Mouse (Mus musculus) skeletal muscle tissue, adult 2 months (tissue): ENCODE results near the gene Lgals7.

Source experiments
- DNase-seq: peaks from one replicate; pipeline ENCODE4 v3.0.0-alpha.2; 2012; ENCODE audit warnings: low read depth, low spot score

Gene Lgals7

GRCm38 (mm10) chr7:28829821-28830220 is 33.8 kb upstream of the Lgals7 start:
- no peak for DNase-seq

GRCm38 (mm10) chr7:28830981-28831380 is 32.7 kb upstream of the Lgals7 start:
- no peak for DNase-seq

DNA sequence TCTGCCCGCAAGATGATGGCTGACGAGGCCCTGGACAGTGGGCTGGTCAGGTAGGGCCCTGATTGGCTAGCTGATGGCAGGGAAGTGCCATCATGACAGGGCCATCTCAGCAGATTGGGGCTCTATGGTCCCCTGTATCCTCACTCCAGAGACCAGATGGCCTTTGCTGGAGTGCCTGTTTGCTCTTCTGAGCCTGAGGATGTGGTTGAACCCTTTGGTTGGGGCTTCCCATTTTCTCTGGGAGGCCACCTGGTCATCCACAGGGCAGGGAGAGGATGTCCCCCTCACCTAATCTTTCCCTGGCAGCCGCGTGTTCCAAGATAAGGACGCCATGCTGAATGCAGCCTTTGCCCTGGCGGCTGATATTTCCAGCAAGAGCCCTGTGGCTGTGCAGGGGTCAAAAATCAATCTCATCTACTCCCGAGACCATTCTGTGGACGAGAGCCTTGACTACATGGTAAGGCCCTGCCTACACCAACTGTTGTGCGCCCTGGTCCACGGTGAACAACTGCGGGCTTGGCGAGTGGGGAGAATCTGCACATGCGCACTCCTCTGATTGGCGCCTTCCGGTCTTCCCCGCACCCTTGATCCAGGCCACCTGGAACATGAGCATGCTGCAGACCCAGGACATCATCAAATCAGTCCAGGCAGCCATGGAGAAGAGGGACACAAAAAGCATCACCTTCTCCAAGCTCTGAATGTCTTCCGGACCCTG is 32.1 kb upstream of the Lgals7 start:
- DNase-seq: no peak

- DNase-seq: no peak
Measured at GRCm38 (mm10) chr7:28832137-28832536, 31.5 kb upstream of the Lgals7 start.

DNA sequence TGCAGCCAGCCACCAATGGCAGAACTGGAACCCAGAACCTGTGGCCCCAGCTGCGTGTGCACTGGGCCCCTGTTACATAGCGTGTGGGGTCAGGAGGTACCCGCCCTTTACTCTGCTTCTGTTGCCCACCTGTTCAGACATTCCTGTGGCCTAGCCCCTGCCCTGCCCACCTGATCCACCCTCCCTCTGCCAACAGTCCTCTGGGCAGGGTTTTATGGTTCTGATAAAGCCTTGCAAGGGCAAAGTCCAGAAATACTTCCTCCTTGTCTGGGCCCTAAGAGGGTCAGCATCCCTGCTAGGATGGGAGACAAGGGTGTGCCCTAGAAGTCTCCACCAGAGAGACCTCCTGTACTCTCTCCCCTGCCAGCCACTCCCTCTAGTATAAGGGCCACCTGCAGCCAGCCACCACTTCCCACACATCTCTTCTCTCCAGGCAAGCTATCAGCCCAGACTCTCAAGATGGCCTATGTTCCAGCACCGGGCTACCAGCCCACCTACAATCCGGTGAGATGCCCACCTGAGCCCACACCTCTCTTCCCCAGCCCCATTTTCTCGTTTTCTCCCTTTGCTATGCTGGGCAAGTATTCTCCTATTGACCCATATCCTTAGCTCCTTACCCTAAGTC is 29.8 kb upstream of the Lgals7 start, which contains the start of gene Lgals4:
Lgals4 (plus strand) TSS at position 132 of the 625 bp plus-strand sequence.
- DNase-seq: no peak

DNA sequence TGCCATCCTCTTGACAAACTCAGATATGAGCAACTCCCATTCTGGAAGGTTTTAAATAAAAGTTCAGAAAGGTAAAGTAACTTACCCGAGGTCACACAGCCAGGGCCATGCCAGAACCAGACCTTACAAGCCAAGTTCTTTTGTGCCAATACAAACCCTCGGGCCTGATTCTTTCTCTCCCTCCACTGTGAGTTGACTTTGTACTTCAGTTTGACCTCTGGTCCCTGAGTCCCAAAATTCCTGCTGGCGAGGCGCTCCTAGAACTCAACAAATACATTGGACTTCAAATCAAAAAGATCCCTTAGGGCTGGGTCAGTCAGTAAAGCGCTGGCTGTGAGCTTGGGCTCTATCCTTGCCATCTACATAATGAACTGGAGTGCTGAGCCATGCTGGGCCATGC is 26.7 kb upstream of the Lgals7 start:
- DNase-seq: no peak

- no peak for DNase-seq
Measured at GRCm38 (mm10) chr7:28838331-28838730, 25.3 kb upstream of the Lgals7 start.

DNA sequence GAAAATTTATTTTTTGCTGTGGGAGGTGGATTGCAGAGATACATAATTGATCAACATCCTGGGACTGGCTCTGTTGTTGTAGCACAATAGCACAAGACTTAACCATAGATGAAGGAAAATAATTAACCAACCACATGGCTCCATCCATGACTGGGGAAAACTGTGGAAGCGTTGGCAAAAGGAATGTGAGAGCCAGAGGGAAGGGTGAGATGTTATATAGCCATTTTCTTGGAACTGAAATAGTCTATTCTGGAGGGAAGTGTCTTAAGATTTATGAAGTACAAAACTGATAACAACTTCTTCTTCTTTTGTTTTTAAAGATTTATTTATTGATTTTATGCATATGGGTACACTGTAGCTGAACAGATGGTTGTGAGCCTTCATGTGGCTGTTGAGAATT is 16.4 kb upstream of the Lgals7 start:
- DNase-seq: no peak

DNA sequence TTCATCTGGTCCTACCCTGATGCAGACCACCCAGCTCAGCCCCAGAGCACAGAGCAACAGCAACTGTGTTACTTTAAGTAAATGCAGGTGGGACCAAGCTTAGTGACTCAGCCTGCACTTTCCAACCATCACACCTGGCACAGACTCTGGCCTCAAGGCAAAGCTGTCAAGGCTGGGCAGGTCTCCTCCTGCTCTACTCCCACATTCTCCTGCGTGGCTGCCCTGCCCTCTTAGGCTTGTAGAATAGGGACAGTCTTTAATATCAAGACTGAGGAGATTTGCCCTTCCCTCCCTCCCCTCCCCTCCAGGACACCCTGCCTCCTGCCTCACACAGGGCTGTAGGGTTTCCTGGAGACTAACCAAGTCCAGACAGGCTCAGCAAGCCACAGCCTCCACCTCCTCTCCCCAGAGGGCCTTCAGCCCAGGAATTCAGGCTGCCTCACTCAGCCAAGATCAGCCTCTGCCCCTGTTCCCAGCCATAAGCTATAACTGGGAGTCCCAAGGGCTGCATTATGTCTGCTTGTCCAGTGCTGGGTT is 13.9 kb upstream of the Lgals7 start:
- DNase-seq: no peak

GRCm38 (mm10) chr7:28850642-28851041 is 13.0 kb upstream of the Lgals7 start:
- no peak for DNase-seq

GRCm38 (mm10) chr7:28859953-28860352 is 3.7 kb upstream of the Lgals7 start:
- DNase-seq: no peak

DNA sequence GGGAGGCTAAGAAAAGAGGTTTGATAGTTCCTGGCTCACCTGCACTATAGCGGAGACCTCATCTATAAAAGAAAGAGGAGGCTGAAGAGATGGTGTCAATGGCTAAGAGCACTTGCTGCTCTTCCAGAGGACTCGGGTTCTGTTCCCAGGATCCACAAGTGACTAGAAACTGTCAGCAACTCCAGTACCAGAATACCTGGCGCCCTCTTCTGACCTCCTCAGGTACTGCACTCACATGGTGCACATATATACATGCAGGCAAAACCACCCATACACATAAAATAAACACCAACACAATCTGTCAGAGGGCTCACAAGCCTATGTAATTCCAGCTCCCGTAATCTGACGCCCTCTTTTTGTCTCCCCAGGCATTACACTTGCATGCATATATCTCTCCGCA is 2.8 kb upstream of the Lgals7 start:
- no peak for DNase-seq

DNA sequence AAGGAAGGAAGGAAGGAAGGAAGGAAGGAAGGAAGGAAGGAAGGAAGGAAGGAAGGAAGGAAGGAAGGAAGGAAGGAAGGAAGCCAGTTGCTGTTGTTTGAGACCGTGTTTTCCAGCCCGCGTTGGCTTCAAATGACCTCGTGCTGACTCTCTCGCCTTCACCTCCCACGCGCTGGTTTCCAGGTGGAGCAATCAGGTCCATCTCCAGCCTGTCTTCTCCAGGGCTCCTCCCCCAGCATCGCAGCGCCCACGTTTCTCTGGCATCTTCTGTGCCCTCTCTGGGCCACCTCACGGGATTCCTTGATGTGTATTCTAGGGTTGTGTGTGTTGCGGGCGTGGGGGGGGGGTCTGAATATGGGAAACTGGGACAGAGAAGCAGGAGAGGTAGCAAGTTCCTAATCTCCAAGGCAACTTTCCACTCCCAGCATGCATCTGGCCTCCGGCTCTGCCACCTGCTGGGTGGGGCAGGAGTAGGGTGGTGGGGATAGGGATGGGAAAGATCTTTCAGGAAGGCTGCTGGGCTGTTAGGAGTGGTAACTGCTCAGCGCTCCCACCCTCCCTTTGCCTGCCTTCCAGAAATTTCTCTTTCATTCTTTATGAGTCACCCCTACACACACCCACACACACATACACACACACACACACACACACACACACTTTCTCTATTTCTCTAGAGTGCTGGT is 695 bp upstream of the Lgals7 start:
- no peak for DNase-seq

- DNase-seq: no peak
Measured at GRCm38 (mm10) chr7:28864288-28864750, 666 bp downstream of the Lgals7 start.

- peak; percentile 66 for DNase-seq
Measured at GRCm38 (mm10) chr7:28865481-28866300, 2.0 kb downstream of the Lgals7 start.

GRCm38 (mm10) chr7:28866769-28867507 is 3.3 kb downstream of the Lgals7 start:
- DNase-seq: no peak

- DNase-seq: peak; percentile 83
Measured at GRCm38 (mm10) chr7:28867508-28868340, 4.1 kb downstream of the Lgals7 start.

DNA sequence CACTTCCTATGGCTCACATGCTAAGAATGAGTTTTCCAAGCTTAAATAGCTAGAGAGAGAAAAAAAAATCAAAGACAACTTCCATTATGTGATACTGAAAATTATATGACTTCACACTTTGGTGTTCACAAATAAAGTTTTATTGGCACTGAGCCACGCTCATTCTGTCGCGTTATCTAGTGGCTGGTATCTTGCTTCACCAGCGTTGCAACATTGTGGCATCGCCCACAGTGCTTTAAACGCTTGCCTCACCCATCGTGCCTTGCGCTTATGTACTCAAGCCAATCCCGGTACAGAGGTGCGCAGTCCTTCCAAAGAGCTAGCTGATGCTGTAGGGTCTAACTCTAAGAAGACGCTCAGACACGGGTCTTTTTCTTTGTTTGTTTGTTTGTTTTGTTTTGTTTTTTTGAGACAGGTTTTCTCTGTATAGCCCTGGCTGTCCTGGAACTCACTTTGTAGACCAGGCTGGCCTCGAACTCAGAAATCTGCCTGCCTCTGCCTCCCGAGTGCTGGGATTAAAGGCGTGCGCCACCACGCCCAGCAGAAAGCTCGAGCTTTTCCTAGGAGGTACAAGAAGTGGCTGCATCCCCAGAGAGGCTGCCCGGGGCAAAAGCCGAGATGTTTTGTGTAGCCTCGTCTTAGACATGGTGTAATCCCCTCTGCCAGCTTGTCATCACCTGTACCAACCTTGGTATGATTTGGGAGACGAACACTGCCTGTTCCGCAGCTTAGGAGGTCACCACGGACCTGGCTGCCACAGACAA is 7.4 kb downstream of the Lgals7 start:
- no peak for DNase-seq

- DNase-seq: no peak
Measured at GRCm38 (mm10) chr7:28874565-28874964, 10.9 kb downstream of the Lgals7 start.
